Mouse (Mus musculus) T-helper 2 cell (primary cell): ENCODE data around the gene Spock2.
"Not testable (repeated sequence)": the region's sequence is repeated elsewhere in the genome, so short reads cannot be mapped to it uniquely, and the experiment has no call there.

Experiments used
- in situ Hi-C: fragments of 300-600 bp; cut with MboI, MseI; formaldehyde crosslinking; loops from one replicate; pipeline ENCODE4 v1.15.1; 2025; ENCODE audit warnings: high pct_unique_total_duplicates

Spock2 gene

DNA sequence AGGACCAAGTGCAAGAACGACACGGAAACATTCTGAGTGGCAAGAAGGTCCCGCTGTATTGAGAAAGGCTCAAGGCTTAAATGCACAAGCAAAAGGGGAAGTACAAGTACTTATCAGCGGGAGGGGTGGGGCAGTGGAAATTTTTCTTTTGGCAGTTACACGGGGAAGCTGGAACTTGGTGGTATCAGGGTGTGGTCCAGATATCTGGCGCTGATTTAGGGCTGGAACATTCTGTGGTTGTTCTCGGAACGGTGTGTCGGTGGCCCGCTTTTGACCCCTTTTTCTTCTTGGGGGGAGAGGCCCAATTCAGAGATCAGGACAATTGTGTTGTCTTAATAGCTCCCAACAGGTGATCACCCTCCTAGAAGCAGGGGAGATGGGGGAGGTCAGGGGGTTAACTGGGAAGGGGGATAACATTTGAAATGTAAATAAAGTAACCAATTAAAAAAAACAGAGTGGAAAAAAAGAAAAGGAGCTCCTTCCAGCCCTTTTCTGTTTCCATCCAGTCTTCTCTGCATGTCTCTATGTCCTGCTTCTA lies 41.6 kb downstream of the Spock2 start:
- in situ Hi-C loops: loop anchor here (5.0 kb wide), 1 partner anchor 45 kb away; no protein-coding TSS in a partner anchor

DNA sequence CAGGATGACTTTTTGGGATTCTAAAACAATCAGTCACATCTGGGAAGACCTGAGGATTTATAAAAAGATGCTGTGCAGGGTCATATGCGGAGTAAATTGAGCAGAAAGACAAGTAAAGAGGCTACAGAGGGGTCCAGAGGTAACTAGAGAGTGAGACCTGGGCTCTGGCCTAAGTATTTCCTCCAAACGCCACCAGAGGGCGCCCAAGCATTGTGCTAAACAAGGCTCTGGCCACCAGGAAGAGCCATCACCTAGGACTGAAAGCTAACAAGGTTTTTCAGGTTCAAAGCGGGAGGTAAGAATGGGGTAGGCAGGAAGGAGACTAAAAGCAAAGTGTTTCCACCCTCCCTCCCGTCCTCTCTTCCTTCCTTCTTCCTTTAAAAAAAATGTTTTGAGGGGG lies 42.1 kb downstream of the Spock2 start:
- in situ Hi-C loops: loop anchor here (5.0 kb wide), 1 partner anchor 44 kb away; no protein-coding TSS in a partner anchor

DNA sequence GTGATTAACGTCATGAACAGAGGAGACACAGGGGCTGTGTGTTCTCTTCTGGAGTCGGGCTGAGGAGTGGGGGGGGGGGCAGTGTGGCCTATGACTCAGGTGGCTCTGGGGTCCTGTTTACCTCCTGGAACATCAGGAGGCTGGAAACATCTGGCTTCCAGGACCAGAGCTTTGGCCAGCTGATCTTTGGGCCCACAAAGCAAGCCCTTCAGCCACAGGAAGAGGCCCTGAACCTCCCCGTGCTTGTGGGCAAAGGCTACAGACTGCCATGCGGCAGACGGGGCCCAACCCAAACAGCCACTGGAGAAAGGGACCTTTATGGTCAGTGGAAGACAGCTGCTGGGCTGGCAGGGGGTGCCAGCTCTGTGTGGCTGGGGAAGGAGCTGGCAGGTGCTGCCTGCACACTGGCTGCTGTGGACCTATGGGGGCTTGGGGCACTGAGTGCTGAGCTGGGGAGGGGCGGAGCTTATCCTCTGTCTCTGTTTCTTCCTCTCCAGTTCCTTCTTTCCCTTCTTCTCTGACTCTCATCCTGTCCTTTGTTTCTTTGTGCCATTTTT lies 45.2 kb downstream of the Spock2 start:
- in situ Hi-C loops: loop anchor here (5.0 kb wide), 1 partner anchor 86 kb away; no protein-coding TSS in a partner anchor

DNA sequence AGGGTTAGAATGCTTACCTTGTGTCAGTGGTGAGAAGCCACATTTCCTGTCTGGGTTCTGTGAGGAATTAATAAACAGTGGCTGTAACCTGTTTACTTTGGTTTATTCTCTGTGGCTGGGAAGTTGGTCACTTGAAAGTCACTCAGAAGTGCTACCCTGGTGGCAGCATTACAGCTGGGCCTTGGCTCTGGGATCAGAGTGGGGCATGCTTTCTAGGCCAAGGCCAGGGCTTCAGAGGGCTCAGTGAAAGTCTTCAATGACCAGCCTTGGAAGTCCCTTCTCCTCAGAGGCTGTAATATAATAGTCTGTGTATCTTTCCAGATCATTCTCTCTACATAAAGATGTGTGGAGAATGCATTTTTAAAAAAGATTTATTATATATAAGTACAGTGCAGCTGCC lies 50.0 kb downstream of the Spock2 start:
- in situ Hi-C loops: no loop called here

DNA sequence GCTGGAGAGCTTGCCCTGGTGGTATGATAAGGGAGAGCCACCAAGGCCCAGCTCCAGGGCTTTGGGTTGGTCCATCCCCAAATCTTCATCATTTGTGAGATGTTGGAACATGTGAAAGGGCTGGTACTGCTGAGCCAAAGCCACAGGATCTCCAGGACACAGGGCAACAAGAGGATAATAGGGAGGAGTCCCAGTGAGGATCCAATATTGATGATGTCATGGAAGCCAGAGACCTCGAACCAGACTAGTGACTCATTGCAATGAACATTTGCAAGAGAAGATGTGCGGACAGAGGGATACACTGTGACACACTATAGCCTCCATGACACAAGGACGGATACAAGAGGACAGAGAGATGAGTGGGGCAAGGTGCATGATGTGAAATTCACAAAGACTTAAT lies 52.1 kb downstream of the Spock2 start:
- in situ Hi-C loops: no loop called here

DNA sequence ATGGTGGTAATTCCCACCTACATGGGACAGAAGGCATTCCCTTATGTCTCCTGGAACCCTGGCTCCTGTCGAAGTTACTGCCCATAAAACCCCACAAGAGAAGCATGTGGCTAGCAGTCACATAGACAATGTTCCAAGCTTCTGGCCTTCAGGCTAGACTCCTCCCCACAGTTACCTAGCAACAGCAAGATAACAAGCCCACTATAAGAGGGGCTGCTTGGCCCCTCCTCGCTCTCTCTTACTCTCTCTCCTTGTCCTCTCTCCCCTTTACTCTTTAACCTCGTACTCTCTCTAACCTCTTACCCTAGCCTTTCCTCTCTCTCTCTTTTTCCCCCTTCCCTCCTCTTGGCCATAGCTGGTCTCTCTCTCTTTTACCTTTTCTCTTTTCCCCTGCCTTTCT lies 55.4 kb downstream of the Spock2 start:
- in situ Hi-C loops: not testable (repeated sequence)

DNA sequence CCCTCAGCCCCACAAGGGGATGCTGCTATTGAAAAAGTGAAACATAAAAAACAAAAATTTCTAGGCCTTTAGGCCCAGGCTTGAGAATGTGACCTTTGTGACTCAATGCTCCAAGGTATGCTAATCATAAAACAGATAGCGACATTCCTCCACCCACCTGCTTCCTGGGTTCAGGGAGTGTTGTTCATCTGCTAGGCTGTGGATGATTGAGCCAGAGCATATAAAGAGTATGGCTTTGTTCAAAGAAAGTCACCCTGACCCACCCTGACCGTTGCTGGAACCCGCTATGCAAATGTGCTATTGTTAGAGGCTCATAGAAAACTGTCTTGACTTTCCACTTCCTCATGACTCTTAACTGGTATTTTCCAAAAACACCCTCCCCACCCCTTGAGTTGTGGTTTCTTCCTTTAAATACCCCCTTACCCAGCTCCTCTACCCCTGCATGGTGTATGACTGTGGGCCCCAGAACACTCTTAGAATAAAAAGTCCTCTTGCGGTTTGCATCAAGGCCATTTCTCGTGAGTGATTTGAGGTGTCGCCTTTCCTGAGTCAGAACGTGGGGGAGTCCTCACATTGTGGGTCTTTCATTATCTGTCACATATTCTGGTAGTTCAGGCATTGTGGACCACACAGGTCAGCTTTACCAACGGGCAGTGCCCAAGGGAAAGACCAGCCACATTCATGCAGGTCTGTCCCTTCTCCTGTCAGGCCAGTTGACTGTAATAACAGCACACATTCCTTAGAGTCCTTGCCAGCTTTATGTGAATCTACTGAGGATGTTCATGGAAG lies 56.4 kb downstream of the Spock2 start:
- in situ Hi-C loops: not testable (repeated sequence)

DNA sequence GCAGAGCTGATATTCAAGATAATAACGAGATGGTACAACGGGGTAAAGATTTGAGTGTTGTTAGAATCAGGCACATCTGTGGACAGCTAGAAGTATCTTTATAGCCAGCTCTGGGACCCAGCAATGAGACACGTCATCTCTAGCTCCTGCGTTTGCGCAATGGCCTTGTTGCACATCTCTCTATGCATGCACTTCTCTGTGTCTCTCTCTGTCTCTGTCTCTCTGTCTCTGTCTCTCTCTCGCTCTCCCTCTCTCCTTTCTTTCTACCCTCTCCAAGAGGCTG lies 56.9 kb downstream of the Spock2 start:
- in situ Hi-C loops: no loop called here

DNA sequence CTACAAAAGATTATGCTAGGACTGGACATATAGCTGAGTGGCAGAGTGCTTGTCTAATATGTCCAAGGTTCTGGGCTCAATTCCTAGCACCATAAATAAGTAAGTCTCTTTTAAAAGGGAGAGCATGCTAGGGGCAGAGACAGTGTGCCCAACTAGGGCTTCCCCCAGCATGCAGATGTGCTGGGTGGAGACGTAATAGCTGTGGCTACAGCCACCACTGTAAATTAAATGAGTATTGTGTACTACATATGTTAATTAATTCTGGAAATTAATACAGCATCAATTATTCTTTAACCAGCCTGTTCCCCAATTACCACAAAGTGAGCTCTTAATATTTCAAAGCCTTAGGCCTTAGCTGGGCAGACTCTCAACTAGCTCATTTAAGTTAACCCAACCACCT lies 58.9 kb downstream of the Spock2 start:
- in situ Hi-C loops: no loop called here

DNA sequence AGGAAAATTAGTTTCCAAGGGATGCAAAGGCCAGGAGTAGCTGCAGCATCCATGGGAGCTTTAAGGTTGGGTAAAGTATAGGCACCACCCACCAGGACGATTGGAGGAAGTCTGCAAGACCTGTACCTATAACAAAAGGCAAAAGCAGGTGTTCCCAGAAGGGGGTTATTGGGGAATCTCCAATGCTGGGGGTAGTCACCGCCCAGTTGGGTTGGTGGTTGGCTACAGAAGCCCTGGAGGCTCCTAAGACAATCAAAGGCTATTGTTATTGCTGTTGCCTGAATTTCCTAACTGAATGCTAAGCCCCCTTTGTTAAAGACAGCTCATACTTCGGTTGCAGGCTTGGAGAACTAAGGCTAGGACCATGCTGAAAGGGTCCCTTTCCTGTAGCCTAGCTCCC lies 60.0 kb downstream of the Spock2 start:
- in situ Hi-C loops: no loop called here

DNA sequence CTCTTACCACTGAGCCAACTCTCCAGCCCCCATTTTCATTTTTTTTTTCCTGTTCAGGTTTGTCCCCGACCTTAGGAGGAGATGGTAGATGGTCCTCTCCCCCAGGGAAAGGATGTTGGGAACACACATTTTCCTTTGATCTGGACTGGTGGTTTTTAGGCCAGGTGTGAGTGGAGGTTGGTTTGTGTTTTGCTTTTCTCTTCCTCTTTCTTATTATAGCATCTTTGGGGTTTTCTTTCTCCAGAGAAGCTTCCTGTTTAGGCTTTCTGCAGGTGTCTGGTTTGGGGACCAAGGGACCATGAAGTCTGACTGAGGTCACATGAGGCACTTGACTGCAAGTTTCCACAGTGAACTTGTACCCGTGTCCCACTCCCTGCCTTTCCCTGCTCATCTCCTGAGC lies 62.3 kb downstream of the Spock2 start:
- in situ Hi-C loops: no loop called here

DNA sequence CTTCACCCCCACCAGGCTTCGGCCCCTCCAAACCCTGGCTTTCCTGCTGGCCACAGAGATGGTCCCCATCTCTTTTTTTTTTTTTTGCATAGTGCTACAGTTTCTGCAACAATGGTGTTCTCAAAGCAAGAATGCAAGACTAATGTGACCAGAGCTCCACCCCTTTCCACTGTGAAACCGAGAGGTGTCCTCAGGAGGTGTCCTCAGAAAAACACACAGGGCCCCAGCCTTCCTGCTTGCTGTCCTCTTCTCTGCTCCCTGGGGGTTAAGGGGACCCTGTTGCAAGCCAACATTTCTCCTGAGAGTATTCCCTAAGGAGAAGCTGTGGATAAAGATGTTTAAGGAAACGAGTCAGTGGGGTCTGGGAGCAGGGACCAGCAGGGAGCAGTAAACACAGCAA lies 62.9 kb downstream of the Spock2 start:
- in situ Hi-C loops: no loop called here

DNA sequence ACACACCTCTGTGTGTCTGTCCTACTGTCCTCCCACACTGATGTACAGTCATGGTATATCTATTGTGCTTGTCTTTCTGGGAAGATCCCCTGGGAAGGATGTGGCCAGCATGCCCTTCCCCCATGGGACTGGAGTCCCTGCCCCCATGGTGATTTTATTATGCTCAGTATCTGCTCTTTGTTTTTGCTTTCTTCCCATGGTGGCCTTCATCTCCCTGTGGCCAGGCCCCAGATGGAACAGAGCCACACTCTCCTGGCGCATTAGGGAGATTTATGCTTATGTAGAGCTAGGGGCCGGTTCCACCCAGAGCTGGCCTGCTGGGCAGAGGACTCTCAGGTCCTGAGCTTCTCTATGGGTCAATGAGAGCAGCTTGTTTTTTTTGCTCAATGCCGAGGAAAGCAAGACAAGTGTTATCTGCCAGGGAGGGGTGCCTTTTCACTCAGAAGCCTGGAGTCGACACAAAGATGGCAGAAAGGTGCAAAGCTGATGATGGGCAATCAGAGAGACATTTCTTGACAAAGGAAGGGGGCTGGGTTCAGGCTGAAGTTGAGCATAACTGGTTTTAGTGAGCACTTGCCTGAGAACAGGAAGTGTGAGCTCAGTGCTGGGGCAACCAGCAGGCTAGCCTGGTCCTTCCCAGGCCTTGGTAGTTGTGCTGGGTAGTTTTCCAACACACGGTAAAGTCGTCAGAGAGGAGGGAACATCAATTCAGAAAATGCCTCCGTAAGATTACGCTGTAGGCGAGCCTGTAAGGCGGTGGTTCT lies 64.5 kb downstream of the Spock2 start:
- in situ Hi-C loops: loop anchor here (10.0 kb wide), 1 partner anchor 56 kb away; no protein-coding TSS in a partner anchor

DNA sequence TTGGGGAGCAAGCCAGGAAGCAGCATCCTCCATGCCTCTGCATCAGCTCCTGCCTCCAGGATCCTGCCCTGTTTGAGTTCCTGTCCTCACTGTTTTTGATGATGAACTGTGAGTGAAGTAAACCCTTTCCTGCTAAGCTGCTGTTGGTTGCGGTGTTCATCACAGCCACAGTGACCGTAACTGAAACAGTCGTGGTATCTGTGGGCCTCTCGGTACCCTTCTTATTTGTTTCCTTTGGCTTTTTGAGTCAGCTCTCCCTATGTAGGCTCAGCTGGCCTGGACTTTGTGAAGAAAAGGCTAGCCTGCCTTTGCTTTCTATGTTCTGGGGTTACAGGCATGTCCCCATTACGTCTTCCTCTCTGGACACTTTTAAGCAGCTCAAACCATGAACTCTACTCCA lies 65.3 kb downstream of the Spock2 start:
- in situ Hi-C loops: loop anchor here (10.0 kb wide), 1 partner anchor 57 kb away; no protein-coding TSS in a partner anchor

DNA sequence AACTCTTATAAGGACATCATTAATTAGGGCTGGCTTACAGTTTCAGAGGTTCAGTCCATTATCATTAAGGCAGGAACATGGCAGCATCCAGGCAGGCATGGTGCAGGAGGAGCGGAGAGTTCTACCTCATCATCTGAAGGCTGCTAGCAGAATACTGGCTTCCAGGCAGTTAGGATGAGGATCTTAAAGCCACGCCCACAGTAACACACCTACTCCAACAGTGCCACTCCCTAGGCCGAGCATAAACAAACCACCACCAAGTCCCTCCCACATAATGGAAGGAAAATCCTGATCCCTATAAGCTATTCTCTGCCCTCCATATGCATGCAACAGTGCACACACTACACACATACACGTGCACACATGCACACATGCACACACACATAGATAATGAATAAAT lies 66.3 kb downstream of the Spock2 start:
- in situ Hi-C loops: loop anchor here (10.0 kb wide), 1 partner anchor 58 kb away; no protein-coding TSS in a partner anchor

DNA sequence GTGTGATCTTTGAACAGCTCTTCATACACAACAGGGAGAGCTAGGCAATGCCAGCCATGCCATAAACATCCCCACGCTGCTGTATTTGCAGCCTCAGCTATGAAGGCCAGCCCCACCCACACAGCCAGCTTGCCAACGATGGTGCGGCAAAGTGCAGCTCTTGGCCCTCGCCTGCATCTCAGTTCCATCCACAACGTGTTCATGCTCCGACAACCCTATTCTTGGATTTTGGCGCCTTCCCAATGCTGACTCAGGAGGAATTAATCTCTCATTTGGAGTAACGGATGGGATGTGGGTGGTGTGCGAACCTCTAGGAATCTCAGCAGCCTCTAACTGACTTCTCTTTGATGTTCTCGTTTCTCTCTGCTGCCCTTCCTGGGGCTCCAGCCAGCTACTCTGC lies 67.0 kb downstream of the Spock2 start:
- in situ Hi-C loops: loop anchor here (10.0 kb wide), 1 partner anchor 58 kb away; no protein-coding TSS in a partner anchor

DNA sequence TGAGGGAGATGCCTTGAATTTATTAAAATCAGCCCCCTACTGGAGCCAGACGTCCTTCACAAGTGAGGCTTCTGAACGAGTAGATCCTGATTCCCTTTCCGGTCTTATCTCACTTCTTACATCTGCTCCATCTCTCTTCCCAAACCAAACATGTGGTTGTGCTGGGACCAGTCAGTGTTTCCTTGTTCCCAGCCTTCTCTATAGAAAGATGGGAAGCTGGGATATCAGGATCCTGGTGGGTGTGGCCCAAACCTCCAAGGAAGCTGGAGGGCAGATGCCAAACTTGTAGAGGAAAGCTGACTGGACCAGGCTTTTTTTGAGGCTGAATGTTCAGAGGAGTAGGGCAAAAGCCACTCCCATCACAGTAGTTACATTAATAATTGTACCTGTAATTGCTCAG lies 68.5 kb downstream of the Spock2 start:
- in situ Hi-C loops: loop anchor here (10.0 kb wide), 1 partner anchor 60 kb away; no protein-coding TSS in a partner anchor

DNA sequence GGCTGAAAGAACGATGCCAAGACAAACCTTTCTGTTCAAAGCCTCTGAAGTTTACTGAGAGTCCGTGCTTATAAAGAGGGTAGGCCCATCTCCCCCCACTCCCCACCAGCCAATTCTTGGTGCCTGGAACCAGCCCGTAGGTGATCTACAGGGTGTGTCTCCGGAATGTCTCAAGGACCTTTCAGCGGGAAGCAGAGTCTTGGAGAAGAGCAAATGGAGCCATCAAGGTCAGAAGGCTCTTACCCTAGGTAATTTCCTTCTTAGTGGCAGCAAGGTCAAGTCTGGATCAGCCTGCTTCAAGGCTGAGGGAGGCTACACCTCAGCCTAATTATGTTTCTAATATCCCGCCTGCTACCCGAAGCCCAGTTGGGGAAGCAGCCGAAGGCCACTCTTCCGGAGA lies 69.3 kb downstream of the Spock2 start:
- in situ Hi-C loops: loop anchor here (10.0 kb wide), 1 partner anchor 61 kb away; no protein-coding TSS in a partner anchor
